Mouse (Mus musculus) heart, postnatal 0 days (tissue): ENCODE data around the gene Prkab2.

Experiments used
- CTCF ChIP-seq: IDR thresholded peaks from 2 replicates; pipeline ENCODE4 v1.5.1; 2016; ENCODE audit warnings: antibody characterized with exemption, control low read depth, low read depth
- EP300 ChIP-seq: IDR thresholded peaks from 2 replicates; pipeline ENCODE4 v1.6.1; 2016; ENCODE audit warnings: antibody characterized with exemption, low read depth

DNA sequence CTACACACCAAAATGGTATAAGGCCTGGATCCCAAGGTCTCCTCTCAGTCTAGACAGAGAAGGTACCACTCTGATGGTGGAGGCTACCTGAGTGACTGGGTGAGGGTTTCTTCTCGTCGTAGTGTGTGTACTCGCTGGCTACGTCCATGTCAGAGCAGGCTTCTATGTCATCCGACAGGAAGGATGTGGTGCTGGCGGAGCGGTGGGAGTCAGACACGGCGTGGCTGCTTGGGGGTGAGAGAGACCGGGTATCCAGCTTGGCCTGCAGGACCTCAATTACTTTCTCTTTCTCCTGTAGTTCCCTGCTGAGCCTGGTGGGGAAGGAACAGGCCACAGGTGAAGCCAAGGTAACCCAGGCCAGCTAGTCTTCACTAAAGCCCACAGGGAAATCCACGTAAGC is 52.1 kb downstream of the Prkab2 start:
- TF ChIP-seq CTCF: no peak
- no peak for TF ChIP-seq EP300
